Mouse (Mus musculus): ENCODE measurements around the gene B4galt4. TPM values are rescaled to one million over a fixed set of nuclear protein-coding genes. Genes with fewer than 3 reads are reported as not detected.

Gene B4galt4
- total RNA-seq, 2 experiments from 2014 or later: 58.2 to 62.7 TPM

DNA sequence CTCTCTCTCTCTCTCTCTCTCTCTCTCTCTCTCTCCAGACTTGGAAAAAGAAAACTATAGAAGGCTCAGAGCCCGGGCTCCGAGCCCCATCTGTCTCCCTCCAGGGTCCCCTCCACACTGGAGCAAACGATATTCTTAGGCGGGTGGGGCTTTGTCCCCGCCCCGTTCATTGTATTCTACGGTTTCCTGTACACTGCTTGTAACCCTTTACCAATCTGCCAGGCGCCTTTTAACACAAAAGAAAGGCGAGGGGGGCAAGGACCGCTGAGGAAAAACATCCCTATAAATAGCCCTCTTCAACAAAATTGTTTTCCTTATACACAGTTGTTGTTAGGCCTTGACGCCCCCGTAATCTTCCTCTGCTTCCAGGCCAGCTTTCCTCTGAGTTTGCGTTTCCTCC lies 17.1 kb upstream of the B4galt4 start:
- ATAC-seq (replicated peaks; ENCODE audit: poor library complexity, severe bottlenecking): no peak

DNA sequence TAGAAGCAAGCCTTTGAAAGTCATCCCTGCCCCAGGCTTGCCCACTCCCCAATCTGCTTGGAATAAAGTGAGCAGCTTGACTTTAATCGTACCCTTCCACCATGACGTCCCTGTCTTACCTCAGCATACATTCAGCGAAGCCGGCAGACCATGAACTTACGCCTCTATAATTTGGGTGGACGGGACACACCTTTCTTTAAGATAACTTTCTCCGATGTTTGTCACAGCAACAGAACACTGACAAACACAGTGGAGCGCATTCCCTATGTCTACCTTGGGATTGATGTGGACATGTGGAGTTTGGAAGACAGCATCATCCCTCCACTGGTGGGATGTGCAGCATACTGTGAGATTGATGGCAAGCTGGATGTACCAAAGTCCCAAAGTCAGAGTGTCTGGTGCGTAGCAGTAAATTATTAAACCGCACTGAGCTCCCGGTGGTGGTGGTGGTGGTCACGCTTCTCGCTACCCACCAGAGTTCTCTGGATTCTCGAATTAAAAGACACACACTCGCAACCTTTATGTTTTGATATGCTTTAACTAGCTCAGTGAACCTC lies 13.4 kb upstream of the B4galt4 start:
- no peak for ATAC-seq (replicated peaks; ENCODE audit: poor library complexity, severe bottlenecking)

DNA sequence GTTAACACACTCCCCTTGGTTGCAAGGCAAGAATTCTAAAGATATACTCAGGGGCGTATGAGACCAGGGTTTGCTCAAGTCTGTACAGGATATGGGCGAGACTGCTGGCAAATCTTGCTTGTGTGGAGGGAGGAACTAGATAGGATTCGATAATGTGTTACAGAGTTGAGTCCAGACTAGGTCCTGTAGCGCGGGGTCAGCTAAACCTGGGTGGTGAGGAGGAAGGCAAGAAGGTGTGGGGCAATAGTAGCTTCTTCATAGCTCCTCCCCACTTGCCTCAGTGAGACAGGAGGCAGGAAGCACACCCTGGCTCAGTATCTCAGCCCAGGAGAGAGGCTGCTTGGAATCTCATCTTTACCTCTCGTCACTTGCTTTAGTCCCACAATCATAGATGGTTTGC lies 12.9 kb upstream of the B4galt4 start:
- peak; percentile 61 for ATAC-seq (replicated peaks; ENCODE audit: poor library complexity, severe bottlenecking)

DNA sequence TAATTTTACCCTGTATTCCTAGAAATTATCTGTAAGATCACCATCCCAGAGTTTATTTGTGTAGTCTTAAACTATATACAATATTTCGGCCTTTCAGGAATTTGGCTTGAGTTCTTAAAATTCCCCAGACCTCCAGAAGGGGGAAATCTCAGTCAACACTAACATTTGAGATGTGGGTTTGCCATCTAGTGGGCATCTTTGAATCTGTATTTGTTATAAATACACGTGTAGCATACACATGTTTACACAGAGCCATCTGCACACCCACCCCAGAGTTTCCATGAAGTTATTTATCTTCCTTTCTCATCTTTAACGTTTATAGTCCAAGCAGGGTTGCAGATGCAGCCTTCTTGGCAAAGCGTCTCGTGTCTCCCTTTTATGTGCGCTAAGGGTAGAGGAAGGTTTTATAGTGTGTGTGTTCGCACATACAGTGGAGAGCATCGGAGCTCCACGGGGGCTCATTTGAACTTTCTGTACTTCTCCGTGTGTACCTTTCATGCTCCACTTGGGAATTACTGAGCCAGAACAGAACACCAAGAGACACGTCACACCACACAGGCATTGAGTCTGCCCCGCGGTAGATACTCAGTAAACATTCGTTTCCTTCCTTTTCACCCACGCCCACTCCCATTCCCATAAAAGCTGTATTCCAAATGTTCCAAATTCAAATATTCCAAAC lies 12.3 kb upstream of the B4galt4 start:
- peak; percentile 80 for ATAC-seq (replicated peaks; ENCODE audit: poor library complexity, severe bottlenecking)

DNA sequence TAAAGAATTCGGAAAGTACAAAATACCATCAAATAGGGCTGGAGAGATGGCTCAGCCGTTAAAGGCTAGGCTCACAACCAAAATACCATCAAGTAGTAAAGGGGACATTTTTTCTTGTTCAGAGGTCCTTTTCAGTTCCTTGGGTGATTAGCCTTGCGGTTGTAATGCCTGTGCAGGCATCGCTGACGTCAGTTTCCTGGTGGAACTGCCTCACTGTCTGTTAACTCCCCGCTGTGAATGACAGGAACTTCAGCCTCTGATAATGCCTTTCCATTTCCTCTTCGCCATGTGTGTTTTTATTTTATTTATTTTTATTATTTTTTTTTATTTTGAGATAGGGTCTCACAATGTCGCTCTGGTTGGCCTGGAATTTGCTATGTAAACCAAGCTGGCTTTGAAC lies 11.1 kb upstream of the B4galt4 start:
- peak; percentile 87 for ATAC-seq (replicated peaks; ENCODE audit: poor library complexity, severe bottlenecking)

DNA sequence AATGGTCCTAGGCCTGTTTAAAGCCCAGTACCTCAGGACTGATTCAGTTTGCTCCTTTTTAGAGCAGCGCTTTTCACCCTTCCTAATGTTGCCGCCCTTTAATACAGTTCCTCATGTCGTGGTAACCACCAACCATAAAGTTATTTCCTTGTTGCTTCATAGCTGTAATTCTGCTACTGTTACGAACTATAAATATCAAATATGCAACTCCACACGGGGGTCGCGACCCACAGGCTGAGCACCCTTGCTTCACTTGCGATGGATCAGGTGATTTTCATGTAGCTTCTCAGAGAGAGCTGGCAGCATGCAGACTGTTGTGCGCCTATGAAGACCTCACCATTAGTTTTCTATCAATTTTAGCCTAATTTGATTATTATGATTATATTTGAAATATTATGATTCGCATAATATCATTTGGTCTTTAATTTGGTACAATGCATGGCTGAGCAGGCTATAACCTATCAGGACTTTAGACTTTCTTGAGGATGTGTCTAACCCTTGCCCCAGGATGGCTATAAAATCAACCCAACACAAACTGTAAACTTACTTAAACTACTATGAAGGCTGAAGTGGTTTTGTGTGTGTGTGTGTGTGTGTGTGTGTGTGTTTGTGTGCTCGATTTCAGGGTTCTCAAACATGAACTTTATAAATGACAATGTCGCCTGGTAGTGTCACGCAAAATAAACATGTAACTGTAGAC lies 710 bp upstream of the B4galt4 start:
- peak; percentile 57 for ATAC-seq (replicated peaks; ENCODE audit: poor library complexity, severe bottlenecking)

DNA sequence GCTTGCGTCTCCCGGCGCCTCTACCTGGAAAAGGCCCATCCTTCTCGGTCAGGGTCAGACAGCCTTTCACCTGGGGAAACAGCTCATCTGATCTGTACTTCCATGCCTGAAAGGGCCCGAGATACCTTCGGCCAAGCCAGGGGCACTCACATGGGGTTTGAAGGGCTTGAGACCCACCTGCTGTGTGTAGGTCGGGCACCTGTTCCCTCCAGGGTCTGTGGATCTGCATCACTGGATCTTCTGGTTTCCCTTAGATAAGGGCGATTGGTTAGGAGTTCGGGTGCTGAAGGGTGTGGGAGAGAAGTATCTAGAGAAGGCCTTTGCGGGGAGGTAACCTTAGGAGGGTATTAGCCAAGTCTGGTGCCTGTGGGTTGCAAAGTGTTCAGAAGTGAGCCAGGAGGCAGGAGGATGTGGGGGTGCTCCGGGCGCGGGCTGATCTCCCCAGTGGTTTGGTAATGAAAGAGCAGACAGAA lies 631 bp downstream of the B4galt4 start:
- ATAC-seq (replicated peaks; ENCODE audit: poor library complexity, severe bottlenecking): peak; percentile 70

DNA sequence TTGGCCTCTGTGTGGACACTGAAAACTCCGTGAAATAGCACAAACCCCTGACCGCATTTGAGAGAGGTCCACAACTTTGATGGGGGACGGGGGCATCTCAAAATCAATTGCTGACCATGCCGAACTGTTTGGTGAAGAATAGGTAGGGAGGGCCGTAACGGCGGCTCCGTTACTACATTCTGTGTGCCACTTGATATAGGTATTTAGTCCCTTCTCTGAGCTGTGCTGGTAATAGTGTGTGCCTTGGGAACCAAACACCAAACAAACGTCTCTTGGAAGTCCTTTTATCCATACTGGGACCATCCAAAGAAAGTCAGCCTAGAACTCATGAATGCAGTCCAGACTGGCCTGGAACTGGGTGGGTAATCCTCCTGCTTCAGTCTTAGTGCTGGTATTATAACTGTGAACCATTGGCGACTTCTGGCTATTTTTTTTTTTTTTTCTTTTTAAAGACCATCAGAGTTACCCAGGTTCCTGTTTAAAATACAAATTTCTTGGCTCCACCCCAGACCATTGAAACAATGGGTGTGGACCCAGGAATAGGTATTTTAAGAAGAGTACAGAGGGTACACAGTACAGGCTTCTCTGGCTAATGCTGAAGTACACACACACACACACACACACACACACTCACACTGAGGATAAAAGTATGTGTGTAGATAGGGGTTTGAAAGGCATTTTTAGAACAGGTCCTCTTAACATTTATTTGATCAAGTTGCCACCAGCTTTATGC lies 2.0 kb downstream of the B4galt4 start:
- no peak for ATAC-seq (replicated peaks; ENCODE audit: poor library complexity, severe bottlenecking)

DNA sequence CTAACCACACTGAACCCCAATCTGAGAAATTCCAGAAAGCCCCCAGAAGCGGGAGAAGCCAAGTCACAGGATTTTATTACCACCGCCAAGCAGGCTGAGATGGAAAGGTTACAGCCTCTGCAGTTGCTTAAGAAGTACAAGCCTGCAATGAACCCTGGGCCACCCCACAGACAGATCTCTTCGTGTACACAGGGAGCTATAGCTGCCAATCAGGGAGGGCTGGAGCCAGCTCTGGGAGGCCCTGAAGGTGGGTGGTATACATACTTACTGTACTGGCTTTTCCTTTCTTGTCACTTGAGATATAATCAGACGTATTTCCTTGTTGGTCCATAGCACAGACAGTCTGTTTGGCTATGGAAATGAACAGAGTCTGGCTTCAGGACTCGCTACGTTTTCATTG lies 8.7 kb downstream of the B4galt4 start:
- ATAC-seq (replicated peaks; ENCODE audit: poor library complexity, severe bottlenecking): no peak

DNA sequence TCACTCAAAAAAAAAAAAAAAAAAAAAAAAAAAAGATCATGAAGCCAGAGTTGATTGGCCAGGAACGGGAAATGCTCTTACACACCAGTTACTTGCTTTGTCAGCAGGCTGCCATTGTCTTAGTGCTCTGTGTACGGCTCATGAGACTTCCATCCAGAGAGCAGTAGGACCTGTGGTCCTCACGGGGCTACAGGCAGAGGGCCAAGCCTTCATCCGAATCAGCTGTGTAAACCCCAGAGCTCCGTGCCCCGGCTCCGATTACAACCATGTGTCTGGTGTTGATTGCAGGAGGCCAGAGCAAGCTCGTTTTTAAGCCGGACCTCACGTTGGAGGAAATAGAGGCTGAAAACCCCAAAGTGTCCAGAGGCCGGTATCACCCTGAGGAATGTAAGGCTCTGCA lies 11.6 kb downstream of the B4galt4 start:
- no peak for ATAC-seq (replicated peaks; ENCODE audit: poor library complexity, severe bottlenecking)

DNA sequence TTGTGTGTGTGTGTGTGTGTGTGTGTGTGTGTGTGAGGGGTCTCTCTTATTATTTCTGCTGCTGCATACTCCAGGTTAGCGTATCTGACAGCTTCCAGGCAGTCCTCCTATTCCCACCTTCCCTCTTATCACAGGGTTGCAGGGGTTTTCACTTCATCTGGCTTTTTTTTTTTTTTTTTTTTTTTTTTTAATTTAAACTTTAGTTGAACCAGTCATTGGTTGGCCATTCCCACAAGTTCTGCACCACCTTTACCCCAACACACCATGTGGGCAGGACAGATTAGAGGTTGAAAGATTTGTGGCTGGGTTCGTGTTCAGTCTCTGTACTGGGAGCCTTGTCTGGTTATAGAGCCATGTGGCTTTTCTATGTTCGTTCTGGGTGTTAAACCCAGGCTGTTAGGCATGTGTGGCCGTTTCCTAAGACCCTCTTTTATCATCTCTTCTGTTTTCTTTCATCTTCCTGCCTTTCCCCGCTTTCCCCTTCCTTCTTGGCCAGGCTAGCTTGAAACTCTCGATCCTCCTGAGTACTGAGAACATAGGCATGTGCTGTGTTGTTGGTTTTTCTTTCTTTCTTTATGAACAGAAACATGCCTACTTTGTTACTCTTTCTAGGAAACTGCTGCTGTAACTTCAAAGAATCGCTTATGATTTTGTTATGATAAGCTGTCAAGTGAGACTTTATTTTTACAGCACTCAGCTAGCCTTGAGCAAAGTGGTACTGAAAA lies 13.6 kb downstream of the B4galt4 start:
- no peak for ATAC-seq (replicated peaks; ENCODE audit: poor library complexity, severe bottlenecking)

DNA sequence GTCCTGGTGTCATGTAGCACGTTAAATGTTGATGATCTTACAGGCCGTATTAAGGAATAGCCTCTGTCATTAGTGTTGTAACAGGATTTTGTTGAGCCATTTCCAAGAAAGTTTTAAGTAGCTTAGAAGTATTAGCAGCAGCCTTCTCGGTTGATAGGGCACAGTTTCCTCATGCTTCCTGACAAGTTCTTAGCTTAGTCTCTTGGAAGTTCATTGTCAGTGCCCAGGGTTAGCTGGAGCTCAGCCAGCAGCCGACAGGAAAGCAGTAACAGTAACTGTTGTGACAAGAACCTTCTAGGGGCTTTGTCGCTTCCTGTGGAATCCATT lies 14.1 kb downstream of the B4galt4 start:
- ATAC-seq (replicated peaks; ENCODE audit: poor library complexity, severe bottlenecking): no peak

DNA sequence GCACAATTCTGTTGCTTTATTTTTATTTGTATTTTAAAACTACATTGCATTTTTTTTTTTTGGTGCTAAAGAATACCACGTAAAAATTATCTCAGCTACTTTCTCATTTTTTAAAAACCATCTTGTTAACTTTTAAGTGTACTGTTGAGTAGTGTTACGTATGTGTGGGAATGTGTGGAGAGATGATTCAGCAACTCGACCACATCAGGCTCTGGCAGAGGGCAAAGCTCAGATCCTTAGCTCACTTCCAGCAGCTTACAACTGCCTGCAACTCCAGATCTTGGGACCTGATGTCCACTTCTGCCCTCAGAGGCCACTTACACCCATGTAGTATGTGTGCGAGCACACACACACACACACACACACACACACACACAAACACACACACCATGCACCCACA lies 14.5 kb downstream of the B4galt4 start:
- no peak for ATAC-seq (replicated peaks; ENCODE audit: poor library complexity, severe bottlenecking)

DNA sequence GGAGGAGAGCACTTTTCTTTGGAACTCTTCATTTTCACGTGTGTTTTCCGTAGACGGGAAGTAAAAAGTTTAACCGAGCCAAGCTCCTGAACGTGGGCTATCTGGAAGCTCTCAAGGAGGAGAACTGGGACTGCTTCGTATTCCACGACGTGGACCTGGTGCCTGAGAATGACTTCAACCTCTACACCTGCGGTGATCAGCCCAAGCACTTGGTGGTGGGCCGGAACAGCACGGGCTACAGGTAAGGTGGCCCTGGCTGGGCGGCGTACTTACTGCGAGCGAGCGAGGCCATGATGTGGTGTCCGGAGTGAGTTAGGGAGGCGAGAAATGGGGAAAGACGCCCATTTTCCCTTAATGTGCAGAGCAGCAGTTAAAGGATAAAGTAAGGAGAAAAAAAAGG lies 15.6 kb downstream of the B4galt4 start:
- no peak for ATAC-seq (replicated peaks; ENCODE audit: poor library complexity, severe bottlenecking)

DNA sequence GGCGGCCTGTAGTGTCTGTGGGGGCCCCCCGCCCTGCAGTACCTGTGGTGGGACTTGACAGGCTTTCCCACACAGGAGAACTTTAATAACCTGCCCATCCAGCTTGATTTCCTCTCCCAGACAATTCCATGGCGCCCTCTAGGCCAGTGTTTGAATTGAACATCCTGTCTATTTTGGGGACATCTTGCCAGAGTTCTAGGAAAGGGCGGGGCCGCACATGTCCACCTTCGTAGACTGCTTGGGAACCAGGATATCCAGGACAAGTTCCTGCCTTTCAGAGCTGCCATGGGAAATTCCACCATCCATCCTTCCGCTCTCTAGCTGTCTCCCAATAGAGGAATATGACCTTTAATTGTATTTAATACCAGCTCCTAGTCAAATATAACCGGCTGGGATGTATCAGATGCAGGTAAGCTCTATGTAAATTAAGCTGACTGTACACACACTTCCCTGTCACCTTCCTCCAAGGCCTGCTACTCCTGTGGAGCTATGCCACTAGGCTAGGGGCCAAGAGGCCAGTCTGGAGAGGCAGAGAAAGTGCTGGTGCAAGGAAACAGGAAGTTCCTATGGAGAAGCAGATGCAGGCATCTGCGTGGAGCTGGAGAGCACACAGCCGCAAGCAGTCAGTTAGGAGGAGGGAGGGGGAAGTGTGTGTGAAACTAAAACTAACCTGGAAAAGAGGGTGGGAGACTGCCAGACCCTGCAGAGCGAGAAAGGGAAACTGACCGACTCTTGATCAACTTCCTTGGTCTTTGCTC lies 16.2 kb downstream of the B4galt4 start:
- peak; percentile 86 for ATAC-seq (replicated peaks; ENCODE audit: poor library complexity, severe bottlenecking)

DNA sequence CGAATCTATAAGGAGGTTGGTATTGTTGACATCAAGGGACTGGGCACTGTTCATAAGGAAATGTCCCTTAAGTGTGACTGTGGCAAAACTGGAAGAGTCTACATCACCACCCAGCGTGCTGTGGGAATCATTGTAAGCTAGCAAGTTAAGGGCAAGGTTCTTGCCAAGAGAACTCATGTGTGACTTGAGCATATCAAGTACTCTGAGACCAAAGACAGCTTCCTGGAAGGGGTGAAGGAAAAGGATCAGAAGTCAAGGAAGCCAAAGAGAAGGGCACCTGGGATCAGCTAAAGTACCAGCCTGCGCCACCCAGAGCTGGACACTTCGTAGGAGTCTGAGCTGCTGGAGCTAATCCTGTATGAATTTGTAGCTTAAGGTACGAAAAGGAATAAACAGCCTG lies 18.2 kb downstream of the B4galt4 start:
- ATAC-seq (replicated peaks; ENCODE audit: poor library complexity, severe bottlenecking): no peak

DNA sequence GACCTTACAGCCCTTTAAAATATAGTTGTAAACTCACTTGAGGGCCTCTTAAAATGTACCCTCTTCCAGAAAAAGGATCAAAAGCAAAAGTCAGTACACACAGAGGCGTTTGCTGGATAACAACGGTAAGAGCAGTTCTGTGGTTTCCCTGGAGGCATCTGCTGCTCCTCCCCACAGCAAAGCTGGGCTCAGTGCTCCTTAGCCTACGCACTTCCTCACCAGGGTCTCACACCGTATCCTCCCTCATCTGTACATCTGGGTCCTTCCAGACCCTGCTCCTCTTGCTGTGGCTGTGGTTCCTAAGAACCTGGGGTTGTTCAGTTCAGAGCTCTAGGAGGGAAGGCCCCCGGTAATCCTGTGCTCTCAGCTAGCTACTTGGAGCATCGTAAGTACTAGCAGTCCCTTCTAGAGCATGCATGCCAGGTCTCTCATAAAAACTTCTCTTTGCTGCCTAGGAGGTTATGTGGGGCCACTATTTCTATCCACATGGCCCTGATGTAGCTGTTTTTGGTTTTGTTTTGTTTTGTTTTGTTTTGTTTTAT lies 18.8 kb downstream of the B4galt4 start:
- ATAC-seq (replicated peaks; ENCODE audit: poor library complexity, severe bottlenecking): peak; percentile 43

DNA sequence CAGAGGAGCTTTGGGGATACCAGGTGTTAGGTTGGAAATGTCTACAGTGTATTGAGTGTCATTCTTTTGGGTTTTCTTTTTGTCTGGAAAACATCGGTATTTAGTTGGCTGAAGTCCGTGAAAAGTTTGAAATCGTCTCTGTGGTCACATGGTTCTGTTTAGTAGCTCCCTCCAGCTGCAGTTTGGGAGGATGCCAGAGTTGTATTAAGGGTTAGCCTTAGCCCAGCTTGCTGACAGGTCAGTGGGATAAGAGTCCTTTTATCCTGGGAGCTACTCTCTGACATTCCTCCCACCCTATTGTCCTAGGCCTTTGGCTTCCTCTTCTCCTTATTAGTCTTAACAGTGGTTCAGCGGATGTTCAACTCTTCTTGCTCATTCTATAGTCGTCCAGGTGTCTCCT lies 19.9 kb downstream of the B4galt4 start:
- ATAC-seq (replicated peaks; ENCODE audit: poor library complexity, severe bottlenecking): no peak

DNA sequence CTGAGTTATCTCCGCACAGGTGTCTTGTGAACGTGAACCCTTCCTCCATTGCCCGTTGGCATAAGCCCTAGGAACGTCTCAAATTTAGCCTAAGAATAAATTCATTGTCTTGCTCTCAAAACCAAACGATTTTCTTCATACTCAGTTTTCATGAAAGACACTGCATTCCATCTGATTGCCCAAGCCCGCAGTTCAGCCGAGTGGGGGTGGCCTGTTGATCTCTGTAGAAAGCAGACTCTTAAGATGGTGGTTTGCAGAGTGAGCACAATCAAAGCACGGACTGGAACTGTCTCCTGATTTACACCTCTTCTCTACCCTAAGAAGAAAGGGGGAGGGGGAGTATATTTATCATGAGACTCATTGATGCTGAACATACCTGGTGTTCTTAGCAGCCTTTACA lies 20.3 kb downstream of the B4galt4 start:
- ATAC-seq (replicated peaks; ENCODE audit: poor library complexity, severe bottlenecking): no peak

DNA sequence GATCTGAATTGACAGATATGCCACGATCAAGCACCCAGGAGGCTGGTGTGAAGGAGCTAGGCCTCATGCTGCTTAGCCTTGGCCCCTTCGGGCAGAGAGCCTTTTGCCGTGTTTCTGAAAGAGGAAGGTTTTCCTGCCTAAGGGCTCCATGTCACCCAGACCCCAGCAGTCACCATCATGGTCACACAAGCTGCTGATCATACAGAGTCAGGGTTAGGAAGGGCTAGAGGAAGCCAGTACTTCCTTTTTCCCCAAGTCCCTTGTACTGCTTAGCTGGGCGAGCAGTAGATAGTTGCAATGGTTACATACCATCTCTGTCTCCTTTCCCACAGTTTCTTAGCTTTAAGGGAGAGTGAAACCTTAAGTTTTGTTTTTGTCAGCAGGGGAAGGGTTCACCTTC lies 21.4 kb downstream of the B4galt4 start:
- ATAC-seq (replicated peaks; ENCODE audit: poor library complexity, severe bottlenecking): peak; percentile 72
